Mouse (Mus musculus): ENCODE data around the gene Vmn1r94.
"Not testable (repeated sequence)": the region's sequence is repeated elsewhere in the genome, so short reads cannot be mapped to it uniquely, and the experiment has no call there.

The Vmn1r94 gene

DNA sequence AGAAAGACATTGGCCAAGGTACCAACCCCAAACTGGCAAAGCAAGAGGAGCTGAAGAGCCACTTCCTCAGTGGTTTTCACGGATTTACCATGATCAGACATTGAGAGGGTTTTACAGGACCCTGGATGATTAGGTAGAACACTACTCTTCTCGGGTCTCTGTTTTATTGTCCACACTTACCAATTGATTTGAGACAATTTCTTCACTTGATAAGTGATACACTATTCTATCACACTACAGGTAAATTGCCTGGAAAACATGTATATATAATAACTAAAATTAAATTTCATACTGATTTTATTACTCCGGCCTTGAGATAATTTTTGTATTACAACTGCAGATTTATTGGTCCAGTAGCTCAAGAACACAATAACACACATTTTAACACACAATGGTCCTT lies at the start of gene Vmn1r94:
Gene Vmn1r94, minus strand, starts transcription at position 101 of the 400 bp plus-strand sequence.
- DNase-seq (ENCODE audit: low spot score) = not testable (repeated sequence)

- DNase-seq (ENCODE audit: low spot score) = not testable (repeated sequence)
Observed at GRCm38 (mm10) chr7:20205507-20205906, 37.3 kb upstream of the Vmn1r94 start, which contains the start of gene Gm6164. Gene Gm6164 (minus strand): TSS chr7:20205607.

DNA sequence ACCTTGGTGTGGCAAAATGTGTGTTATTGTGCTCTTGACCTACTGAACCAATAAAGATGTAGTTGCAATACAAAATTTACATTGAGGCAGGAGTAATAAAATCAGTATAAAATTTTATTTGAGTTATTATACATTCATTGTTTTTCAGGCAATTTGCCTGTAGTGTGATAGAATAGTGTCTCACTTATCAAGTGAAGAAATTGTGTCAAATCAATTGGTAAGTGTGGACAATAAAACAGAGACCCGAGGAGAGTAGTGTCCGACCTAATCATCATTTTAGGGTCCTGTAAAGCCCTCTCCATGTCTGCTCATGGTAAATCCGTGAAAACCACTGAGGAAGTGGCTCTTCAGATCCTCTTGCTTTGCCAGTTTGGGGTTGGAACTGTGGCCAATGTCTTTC lies 25.2 kb upstream of the Vmn1r94 start, which contains the start of gene Vmn1r95:
Gene Vmn1r95, plus strand, starts transcription at position 301 of the 400 bp plus-strand sequence.
- not testable (repeated sequence) for DNase-seq (ENCODE audit: low spot score)

DNA sequence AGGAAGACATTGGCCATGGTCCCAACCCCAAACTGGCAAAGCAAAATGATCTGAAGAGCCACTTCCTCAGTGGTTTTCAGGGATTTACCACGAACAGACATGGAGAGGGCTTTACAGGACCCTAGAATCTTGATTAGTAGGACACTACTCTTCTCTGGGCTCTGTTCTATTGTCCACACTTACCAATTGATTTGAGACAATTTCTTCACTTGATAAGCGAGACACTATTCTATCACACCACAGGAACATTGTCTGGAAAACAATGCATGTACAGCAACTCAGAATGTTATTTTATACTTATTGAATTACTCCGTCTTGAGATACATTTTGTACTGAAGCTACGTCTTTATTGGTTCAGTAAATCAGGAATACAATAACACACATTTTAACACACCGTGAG lies 29.2 kb downstream of the Vmn1r94 start, which contains the start of gene Vmn1r93:
Gene Vmn1r93, minus strand, starts transcription at position 101 of the 400 bp plus-strand sequence.
- DNase-seq (ENCODE audit: low spot score) = not testable (repeated sequence)

DNA sequence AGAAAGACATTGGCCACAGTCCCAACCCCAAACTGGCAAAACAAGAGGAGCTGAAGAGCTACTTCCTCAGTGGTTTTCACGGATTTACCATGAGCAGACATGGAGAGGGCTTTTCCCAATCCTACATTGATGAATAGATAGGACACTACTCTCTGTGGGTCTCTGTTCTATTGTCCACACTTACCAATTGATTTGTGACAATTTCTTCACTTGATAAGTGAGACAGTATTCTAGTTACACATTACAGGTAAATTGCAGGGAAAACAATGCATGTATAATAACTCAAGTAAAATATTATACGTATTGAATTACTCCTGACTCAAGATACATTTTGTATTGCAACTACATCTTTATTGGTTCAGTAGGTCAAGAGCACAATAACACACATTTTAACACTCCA lies 45.7 kb downstream of the Vmn1r94 start, which contains the start of gene Gm16442:
Gene Gm16442, minus strand, starts transcription at position 101 of the 400 bp plus-strand sequence.
- DNase-seq (ENCODE audit: low spot score) = not testable (repeated sequence)
